Mouse (Mus musculus): ENCODE measurements at regions not wholly inside any gene's neighbourhood (a gene's known extent, or its start where the extent isn't known, plus 50 kb on each side); places are given as distances from the start of the nearest gene placed in this dataset.

DNA sequence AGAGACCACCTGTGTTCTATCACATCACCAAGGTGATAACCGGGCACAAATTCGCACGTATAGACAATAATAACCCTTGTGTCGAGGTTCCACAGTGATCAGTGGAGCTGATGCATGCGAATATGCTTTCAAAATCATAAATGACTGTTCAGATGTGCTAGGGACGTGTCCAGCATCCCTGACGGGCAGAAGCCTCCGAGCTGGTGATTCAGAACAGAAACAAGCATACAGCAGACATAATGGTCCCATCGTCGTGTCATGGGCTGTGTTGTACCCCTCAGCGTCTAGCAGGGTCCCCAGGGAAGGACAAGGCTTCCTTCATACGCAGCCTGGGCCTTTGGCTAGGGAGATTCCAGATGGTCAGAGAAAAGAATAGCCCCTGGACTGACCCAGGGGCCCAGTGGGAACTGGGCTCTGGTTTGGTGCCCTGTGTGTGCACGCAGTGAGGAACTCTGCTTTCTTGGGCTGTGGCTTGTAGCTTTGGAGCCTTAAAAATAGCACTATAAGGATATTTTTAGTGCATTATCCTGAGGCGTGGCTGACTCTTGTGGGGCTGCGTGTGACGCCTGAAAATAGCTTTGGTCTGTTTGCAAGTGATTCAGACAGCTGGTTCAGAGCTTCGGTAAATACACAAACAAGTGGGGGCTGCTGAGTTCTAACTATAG lies 137.3 kb downstream of the Fam43a start:
- DNase-seq = peak; percentile 37 to 50

DNA sequence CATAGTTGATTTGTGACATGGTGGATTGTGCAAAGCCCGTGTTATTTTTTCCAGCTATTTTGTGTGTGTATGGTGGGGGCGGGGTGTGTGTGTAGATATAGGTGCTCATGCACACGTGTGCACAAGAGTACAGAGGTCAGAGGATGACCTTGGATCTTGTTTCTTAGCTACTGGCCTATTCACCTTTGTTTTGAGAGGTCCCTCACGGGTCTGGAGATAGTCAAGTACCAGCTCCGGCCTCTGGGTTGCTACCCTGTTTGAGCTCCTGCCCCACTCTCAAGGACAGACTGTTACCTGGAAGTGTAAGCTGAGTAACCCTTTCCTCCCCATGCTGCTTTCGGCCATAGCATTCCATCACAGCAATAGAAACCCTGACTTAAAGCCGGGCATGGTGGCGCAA lies 138.0 kb downstream of the Fam43a start:
- no peak for DNase-seq

DNA sequence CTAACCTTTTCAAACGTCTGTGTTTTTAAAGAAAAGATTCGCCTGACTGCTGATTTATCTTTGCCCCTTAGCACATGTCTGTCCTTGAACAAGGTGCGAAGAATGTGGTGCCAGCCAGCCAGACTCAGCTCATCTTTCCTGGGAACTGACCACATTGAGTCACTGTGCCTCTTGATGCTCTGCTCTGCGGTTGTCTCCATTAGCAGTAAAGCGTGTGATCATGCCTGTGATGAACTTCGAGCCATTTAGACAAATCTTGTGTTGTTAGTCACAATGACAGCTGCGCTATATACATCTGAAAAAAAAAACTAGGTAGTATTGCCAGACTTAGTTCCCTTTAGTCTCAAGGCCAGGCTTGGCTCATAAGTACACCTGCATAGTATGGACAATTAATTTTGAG lies 140.1 kb downstream of the Fam43a start:
- no peak for DNase-seq

DNA sequence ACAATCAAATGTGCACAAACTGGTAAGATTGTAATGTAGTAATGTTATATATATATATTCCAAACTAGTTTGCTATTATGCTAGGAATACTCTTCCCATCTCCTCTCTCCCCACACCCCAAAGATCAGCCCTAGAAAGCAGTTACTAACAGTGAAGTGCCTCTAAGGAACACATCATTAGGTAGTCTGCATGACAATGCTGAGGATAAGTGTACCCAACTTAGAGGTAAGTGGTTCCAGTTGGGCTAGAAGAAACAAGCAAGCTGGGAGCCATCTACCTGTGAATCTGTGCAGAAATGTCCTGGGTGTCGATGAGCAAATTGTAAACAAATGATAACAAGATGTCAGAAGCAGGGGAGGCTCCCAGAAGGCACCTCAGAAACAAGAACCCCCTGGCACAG lies 141.7 kb downstream of the Fam43a start:
- no peak for DNase-seq

DNA sequence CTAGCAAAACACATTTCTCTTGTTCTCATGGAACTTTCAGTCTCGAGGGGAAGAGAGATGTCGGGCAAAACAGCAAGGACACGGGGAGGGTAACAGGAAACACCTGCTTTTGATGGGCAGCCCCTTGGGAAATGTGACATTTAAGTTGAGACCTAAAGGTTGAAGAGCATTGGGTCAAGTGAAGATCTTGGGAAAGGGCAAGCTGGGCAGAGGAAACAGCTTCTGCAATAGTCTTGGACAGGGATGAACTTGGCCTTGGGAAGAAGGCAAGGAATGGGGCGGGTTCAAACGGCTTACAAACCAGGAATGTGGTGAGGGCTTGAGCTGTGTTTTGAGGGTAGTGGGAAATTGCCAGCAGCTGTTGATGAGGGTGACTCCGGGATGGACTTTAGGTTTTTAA lies 143.0 kb downstream of the Fam43a start:
- peak in 1 of 2 experiments; percentile 45 for DNase-seq

DNA sequence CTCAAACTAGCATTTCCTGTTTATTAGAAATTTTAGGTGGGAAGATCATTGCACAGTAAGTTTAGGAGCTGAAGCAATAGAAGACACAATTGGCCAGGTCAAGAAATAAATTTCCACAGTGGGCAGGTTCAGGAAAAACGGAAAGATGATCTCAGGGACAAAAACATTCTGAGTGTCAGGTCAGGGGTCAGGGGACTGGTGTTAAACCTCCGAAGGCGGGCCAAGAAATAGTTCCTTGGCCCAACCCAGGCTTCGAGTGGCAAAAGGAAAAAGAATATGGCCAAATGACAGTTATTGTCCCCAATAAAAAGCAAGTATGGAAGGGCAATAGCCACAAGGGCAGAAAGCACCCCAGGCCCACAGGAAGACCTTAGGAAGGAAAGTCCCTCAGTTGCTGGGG lies 144.0 kb downstream of the Fam43a start:
- DNase-seq = peak; percentile 34 to 37

DNA sequence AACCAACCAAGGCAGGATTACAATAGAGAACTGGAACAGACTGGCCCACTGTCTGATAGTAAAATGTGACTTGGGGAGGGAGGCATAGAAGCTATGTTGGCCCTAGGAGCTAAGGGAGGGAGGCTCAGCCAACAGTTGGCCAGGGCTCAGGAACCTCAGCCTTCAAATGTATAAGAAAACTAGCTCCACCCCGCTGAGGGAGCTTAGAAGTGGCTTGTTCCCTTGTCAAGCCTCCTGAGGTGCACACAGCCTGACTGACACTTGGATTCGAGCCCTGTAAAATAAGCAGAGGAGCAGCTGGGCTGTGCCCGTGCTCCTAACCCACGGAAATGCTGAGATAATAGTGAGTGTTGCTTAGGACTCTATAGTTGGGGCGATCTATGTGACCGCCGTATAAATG lies 144.7 kb downstream of the Fam43a start:
- no peak for DNase-seq

DNA sequence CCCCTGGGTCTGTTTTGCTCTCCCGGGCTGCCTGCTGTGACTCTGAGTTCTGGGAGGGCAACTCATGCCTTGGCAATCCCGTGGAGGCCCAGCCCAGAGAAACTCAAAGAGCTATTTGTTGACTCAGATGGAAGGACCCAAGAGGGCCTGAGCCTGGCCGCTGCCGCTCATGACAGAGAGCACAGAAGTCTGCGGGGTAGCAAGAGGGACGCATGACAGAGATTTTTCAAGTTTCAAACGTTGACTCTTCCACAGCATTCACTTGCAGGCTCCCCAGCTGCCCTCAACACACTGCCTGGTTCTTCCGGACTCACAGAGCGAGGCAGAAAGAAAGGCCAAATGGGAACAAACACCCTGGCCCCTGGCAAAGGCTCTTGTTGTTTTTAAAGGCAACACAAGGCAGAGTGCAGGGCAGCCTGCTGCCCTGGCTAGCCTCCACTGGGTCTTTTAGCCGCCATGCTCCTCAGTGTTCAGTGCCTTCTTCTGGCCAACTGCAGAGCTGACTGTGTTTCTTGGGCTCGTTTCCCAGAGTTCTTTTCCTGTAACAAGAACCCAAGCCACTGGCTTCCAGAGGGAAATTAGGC lies 146.2 kb downstream of the Fam43a start:
- peak; percentile 54 to 58 for DNase-seq

DNA sequence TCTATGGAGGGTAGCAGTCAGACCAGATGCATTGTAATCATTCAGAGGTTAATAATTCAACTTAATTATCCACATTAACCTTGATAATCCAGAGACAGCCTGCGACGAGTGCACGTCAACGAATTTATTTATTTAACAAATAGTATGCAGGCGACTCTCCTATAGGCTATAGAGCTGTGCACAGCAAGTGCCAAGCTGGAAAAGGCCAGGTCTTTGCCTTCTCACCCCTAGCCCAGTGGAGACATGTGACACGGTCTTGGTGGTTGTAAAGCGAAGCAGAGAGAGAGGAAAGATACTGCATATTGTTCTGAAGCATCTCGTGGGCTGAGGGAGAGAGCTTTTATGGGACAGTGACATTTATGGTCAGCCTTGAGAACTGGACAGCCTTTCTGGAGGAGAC lies 146.7 kb downstream of the Fam43a start:
- DNase-seq = no peak

DNA sequence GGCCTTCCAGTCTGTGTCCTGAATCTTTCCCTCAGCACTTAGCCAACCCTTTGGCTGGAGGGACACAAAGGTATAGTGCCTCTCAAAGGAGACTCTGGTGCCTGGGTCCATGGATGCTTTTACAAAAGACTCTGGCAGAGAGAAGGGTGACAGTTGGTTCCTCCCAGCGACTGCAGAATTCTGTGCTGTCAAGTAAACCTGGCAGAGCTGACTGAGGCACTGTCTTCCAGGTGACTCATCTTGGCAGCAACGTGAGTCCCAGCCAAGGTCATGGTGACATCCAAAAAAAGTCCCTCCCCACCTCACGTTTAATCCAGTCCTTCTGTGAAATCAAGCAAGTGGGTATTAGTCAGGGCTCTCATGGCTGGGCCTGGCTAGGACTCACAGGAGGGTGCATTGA lies 150.3 kb downstream of the Fam43a start:
- DNase-seq = no peak

DNA sequence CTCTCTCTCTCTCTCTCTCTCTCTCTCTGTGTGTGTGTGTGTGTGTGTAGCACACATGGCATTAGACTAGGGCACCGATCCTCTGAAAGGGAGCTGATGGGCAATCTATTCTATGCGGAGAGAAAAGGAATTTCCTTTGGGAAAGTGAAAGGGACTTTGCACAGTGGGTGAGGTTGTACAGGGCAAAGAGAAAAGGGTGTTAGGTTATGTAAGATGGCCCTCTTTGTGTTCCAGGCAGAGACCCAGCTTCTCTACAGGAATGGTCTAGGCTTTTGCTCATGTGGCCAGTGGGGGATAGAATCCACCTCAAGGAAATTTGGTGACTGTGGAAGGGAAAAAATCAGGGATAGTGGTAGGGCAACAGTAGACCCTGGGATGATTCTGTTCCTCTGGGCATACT lies 156.2 kb downstream of the Fam43a start:
- DNase-seq = peak in 1 of 2 experiments; percentile 32

DNA sequence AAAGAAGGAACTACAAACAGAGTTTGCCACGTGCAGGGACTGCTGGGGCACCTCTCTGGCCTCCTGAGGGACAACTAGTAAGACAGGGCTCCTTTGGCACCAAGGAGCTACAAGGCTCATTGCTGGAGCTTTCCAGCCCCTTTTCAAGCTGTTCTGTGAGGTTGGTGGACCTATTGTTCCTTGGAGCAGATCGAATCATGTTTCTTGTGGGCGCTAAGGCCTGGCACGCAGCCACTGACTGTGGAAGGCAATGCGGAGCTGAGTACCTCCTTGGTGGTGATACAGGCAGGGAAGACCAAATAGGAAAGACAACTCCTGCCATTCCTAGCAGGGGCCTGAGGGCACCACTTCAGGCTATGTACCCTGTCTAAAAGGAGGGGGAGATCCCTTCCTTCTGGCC lies 157.2 kb downstream of the Fam43a start:
- DNase-seq = peak in 1 of 2 experiments; percentile 31

DNA sequence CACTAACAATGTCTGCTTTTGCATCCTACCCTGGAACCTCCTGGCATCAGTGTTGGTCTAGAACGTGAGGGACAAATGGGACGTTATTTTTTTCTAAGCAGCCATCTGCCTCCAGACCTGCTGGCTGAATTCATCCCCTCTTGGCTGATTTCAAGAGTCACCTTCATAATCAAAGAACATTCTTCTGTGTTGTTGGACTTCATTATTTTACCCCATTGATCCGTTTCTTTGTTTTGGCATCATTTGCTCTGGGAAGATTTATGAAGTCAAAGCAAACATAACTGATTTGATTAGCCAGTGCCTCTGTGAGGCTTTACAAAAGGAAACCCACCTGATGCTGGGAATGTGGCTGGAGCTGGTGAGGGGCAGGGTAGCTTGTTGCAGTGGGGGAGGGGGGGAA lies 158.0 kb downstream of the Fam43a start:
- DNase-seq = no peak

DNA sequence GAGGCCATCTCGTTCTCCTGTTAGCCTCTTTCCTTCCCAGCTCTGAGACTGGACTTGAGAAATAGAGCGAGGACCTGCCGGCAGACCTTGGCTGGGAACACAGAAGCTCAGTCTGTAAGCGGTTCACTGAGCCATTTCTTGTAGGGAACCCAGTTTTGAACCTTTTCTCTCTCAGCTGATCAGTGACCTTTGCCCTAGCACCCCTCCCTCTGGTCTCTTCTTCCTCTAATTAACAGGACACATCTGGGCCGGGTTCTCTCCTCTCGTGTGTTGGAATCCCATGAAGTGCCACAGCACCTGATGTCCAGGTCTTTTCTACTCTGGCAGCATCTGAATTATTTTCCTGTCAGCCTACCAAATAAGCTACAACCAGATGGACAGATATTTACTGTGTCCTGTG lies 158.5 kb downstream of the Fam43a start:
- peak; percentile 33 to 70 for DNase-seq

DNA sequence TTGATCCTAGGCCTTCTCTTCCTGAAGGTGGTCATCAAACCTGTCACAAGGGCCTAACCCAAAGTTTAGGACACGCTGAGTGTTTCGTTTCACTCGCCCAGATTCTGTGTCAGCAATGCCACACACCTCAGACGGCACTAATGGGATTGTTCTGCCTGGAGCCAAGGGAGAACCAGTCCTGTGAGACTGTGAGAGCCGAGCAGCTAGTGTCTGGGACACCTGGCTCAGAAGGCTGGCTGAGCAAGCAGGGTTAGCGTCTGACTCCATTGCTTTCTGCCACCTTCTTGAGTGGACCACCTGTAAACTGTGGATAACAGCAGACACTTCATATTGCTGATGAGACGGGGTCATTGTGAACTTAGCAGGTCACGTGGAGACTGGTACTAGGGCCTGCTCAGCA lies 160.0 kb downstream of the Fam43a start:
- DNase-seq = no peak

DNA sequence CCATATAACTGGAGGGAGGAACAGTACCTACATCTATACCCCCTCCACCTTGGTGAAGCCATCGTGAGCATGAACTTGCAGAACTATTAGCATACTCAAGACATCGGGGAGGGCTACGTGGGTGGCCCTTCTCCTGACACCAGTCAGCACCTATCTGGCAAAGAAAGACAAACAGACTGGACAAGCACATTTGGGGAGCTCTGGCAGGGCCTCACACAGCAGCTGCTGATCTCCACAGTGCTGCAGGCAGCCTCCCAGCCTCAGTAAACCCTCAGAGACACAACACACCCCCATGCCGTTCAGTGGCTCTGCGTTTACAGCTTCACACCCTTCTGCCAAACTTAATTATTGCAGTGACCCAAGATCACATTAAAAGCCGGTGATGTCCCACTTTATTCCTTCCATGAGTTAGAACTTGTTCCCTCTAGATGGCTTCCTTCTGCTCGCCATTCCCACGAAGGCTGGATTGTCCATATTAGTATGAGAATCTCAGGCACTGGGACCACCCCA lies 161.7 kb downstream of the Fam43a start:
- DNase-seq = no peak

DNA sequence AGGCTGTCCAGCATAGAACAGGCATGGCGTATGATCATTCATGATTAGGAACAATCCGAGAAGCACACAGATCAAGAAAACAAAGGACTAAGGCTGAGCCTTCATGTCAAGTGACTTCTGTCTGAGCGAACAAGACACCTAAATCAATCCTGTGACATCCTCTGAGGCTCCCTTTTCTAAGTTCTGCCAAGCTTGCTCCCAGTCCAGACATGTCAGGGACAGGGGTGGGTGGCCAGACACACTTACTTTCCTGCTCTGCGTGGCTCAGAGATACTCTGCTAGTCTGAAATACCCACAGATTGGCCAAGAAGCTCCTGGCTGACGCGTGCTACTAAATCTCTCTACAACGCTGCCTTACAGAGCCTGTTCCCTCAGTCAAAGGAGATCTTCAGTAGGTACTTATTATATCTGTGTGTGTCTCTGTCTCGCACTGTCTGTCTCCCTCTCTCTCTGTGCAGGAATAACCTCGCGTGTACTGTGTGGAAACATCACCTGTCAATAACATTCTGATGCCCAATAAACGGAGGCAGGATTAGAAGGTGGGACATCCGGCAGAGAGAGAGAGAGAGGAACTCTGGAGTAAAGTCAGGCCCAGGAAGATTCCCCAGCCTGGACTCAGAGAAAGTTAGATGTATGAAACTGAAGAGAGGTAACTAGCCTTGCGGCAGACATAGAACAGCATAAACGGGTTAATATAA lies 163.5 kb downstream of the Fam43a start:
- no peak for DNase-seq

DNA sequence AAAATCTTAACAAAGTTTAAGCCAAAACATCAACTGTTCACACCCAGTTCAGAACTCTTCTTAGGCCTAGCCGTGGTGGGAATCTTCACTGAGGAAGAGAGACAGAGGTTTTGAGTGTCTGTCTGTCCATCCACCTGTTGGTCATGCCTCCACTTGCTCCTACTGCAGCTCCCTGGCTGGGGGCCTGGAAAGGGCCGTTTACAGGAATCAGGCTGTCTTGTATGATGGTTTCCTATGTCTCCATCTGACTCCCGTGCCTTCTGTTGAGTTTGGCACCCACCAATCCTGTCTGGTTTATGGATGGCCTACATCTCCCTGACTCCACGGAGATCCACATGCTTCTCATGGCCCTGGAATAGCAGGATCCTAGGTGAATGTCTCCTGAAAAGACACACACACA lies 166.1 kb downstream of the Fam43a start:
- DNase-seq = no peak

DNA sequence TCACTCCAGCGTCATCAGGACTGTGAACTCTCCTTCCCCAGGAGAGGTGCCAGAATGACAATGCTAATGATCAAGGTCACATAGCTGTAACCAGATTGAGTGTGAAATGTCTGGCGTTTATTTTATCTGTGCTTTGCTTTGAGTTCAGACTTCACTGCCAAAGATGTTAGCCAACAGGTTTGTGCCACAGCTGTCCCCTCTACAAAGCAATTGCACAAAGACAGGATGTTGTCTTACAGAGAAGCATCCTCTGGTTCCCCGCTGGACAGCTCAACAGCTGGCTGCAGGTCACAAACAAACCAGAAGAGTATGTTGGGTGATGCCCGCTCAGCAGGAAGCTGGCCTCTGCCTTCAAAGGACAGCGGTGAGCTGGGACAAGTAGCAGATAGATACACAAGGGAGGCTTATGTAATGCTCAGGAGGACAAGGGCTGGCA lies 169.5 kb downstream of the Fam43a start:
- DNase-seq = peak; percentile 48 to 56

DNA sequence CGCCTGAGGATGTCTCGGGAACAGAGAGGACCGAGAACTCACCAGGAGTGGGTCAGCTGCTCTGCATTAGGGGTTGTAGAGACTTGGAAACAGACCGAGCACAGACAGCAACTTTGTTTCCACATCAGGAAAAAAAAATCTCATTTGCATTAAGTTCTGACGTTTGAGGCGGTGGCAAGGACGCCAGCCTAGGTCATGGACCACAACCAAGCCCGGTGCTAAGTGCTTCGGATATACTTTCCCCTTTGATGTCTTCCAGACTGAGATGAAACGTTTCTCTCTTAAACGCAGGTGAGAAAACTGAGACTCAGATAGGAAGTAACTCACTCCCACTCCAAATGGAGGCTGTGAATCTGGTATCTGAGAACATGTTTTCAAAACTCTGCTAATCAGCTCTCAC lies 169.9 kb downstream of the Fam43a start:
- no peak for DNase-seq

DNA sequence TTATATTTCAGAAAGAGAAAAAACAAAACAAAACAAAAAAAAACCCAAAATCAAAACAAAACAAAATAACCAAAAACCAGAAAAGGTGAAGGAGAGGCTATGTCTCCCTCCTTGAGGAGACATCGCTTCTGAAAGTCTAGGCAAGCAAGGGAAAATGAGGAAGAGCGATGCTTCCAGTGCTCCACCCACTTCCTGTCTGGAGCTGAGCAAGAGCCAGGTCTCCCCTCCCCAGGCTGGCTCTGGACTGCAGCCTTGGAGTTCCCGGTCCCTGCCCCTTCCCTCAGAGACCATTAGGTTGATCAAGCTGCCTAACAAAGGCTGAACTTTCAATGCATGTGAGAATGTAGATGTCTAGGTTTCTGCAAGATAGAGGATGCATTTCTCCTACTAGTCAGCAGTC lies 173.3 kb downstream of the Fam43a start:
- peak; percentile 58 to 66 for DNase-seq

DNA sequence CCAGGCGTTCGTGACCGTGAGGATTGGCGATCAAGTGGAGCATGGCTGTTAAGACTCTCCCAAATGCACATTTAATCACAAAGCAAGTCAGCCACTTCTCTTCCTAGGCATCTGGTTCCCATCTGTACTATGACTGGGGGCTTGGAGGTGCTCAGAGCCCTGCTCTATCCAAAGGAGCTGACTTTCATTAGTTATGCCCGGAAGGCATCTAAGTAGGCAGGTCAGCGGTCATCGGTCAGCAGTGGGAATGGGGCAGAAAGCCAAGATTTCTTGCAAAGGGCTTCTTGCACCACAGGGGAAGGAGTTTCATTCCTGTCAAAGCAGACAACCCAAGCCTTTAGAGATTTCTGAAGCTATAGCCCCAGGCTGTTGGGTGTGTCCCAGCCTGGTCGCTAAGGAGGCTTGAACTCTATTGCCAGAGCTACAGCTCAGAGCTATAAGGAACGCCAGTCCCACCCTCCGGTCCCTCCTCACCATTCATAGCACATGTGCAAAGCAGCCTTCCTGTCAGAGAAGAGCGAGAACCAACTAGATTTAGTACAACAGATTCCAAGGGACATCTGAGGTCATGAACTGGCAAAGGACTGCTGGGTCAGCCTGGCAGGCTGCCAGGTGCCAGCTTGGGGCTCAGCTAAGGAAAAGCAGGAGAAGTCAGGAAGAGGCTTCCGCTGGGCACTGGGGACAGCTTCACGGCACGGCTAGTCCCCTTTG lies 175.6 kb downstream of the Fam43a start:
- peak; percentile 74 to 80 for DNase-seq

Measured in kidney, postnatal 36 days (tissue).